Mouse (Mus musculus): Measurements from ENCODE around the gene Gast. TPM values are rescaled to one million over a fixed set of nuclear protein-coding genes. Genes with fewer than 3 reads are reported as not detected.
"Not testable (repeated sequence)": the region's sequence is repeated elsewhere in the genome, so short reads cannot be mapped to it uniquely, and the experiment has no call there.

Gene Gast
- polyA plus RNA-seq, 1 experiment, result not detected

DNA sequence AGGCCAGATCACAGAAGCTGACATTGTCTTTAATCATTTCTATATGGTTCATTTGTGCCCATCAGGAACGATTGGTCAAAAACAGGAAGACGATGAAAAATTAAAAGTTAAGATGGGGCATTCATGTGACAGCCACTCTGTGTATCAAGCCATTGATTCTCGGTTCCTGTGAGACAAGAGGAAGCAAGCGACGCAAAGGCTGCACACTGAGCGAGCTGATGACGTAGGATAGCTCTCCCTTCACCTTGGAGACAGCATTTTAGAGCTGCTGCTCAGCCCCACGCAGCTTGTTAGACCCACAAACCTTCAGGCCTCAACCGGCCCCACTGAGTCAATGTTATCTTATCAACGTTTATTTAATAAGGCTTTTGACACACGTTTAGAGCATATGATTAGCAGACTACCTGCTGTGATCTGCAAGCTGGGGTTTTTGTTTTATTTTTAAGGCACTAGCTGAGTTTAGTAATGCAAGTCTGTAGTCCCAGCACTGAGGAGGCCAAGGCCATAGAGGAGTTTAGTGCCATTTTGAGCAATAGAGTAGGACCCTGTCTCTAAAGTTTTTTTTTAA, 9.1 kb upstream of the Gast start:
- no peak overlapping the region for H3K4me2 ChIP-seq (ENCODE audit: low read depth)
- no peaks in the 10 kb centered on the region for H3K27me3 ChIP-seq (ENCODE audit: control insufficient read depth, insufficient read depth, insufficient read length)
- peaks cover 26% of the 10 kb centered on the region for H3K36me3 ChIP-seq (ENCODE audit: control insufficient read depth, insufficient read depth)
- H3K4me3 ChIP-seq, result no peak overlapping the region
- no peak for TF ChIP-seq POLR2AphosphoS2 (IDR thresholded peaks at IDR 0.05; ENCODE audit: insufficient read length, low read depth)
- TF ChIP-seq MAX (IDR thresholded peaks at IDR 0.05; ENCODE audit: low read depth), result no peak
- TF ChIP-seq USF1 (IDR thresholded peaks at IDR 0.05; ENCODE audit: low read depth), result no peak
- no peak for TF ChIP-seq MYOG (IDR thresholded peaks at IDR 0.05; ENCODE audit: control insufficient read depth in 1 of 3, insufficient read depth in 1 of 3, insufficient read length in 2 of 3, low read depth in 2 of 3)
- no peak for TF ChIP-seq TCF3 (IDR thresholded peaks at IDR 0.05; ENCODE audit: insufficient read length, low read depth)
- no peak for TF ChIP-seq POLR2A (IDR thresholded peaks at IDR 0.05; ENCODE audit: insufficient read length, low read depth)
- no peak for TF ChIP-seq TCF12 (IDR thresholded peaks at IDR 0.05; ENCODE audit: insufficient read depth, poor library complexity, severe bottlenecking)
- no peak for TF ChIP-seq CEBPB (IDR thresholded peaks at IDR 0.05; ENCODE audit: insufficient read depth, poor library complexity, severe bottlenecking)
- no peak for TF ChIP-seq SRF (IDR thresholded peaks at IDR 0.05; ENCODE audit: control insufficient read depth, insufficient read length, low read depth)
- TF ChIP-seq E2F4 (IDR thresholded peaks at IDR 0.05; ENCODE audit: insufficient read depth), result no peak
- H3ac ChIP-seq (ENCODE audit: control insufficient read depth, insufficient read length), result no peak overlapping the region
- peaks cover 9% of the 10 kb centered on the region for H3K79me2 ChIP-seq (ENCODE audit: control insufficient read depth, insufficient read depth)

GRCm38 (mm10) chr11:100327316-100327715, 6.9 kb upstream of the Gast start:
- Histone ChIP-seq H3K4me2 (ENCODE audit: low read depth) (no peak overlapping the region), H3K36me3 (ENCODE audit: control insufficient read depth, insufficient read depth) (peaks cover 8% of the 10 kb centered on the region), H3K79me2 (ENCODE audit: control insufficient read depth, insufficient read depth) (no peaks in the 10 kb centered on the region), H3ac (ENCODE audit: control insufficient read depth, insufficient read length) (no peak overlapping the region), H3K4me3 (no peak overlapping the region), H3K27me3 (ENCODE audit: control insufficient read depth, insufficient read depth, insufficient read length) (no peaks in the 10 kb centered on the region)
- no peak for TF ChIP-seq E2F4 (IDR thresholded peaks at IDR 0.05; ENCODE audit: insufficient read depth)
- TF ChIP-seq MYOG (IDR thresholded peaks at IDR 0.05; ENCODE audit: control insufficient read depth in 1 of 3, insufficient read depth in 1 of 3, insufficient read length in 2 of 3, low read depth in 2 of 3), result no peak
- TF ChIP-seq POLR2A (IDR thresholded peaks at IDR 0.05; ENCODE audit: insufficient read length, low read depth), result no peak
- TF ChIP-seq MAX (IDR thresholded peaks at IDR 0.05; ENCODE audit: low read depth), result no peak
- TF ChIP-seq USF1 (IDR thresholded peaks at IDR 0.05; ENCODE audit: low read depth), result no peak
- no peak for TF ChIP-seq CEBPB (IDR thresholded peaks at IDR 0.05; ENCODE audit: insufficient read depth, poor library complexity, severe bottlenecking)
- TF ChIP-seq SRF (IDR thresholded peaks at IDR 0.05; ENCODE audit: control insufficient read depth, insufficient read length, low read depth), result no peak
- TF ChIP-seq POLR2AphosphoS2 (IDR thresholded peaks at IDR 0.05; ENCODE audit: insufficient read length, low read depth), result no peak
- TF ChIP-seq MYOD1 (IDR thresholded peaks at IDR 0.05; ENCODE audit: control insufficient read depth in 1 of 3, insufficient read length in 2 of 3, low read depth in 2 of 3), result no peak
- no peak for TF ChIP-seq TCF3 (IDR thresholded peaks at IDR 0.05; ENCODE audit: insufficient read length, low read depth)

- TF ChIP-seq MYOD1 (IDR thresholded peaks at IDR 0.05; ENCODE audit: control insufficient read depth in 1 of 3, insufficient read length in 2 of 3, low read depth in 2 of 3), result no peak
- TF ChIP-seq E2F4 (IDR thresholded peaks at IDR 0.05; ENCODE audit: insufficient read depth), result no peak
- TF ChIP-seq TCF3 (IDR thresholded peaks at IDR 0.05; ENCODE audit: insufficient read length, low read depth), result no peak
- TF ChIP-seq USF1 (IDR thresholded peaks at IDR 0.05; ENCODE audit: low read depth), result no peak
- TF ChIP-seq POLR2AphosphoS2 (IDR thresholded peaks at IDR 0.05; ENCODE audit: insufficient read length, low read depth), result no peak
- TF ChIP-seq MAX (IDR thresholded peaks at IDR 0.05; ENCODE audit: low read depth), result no peak
- TF ChIP-seq SRF (IDR thresholded peaks at IDR 0.05; ENCODE audit: control insufficient read depth, insufficient read length, low read depth), result no peak
- no peak for TF ChIP-seq MYOG (IDR thresholded peaks at IDR 0.05; ENCODE audit: control insufficient read depth in 1 of 3, insufficient read depth in 1 of 3, insufficient read length in 2 of 3, low read depth in 2 of 3)
- Histone ChIP-seq H3ac (ENCODE audit: control insufficient read depth, insufficient read length) (no peak overlapping the region), H3K36me3 (ENCODE audit: control insufficient read depth, insufficient read depth) (peaks cover 4% of the 10 kb centered on the region), H3K4me2 (ENCODE audit: low read depth) (no peak overlapping the region), H3K27me3 (ENCODE audit: control insufficient read depth, insufficient read depth, insufficient read length) (no peaks in the 10 kb centered on the region), H3K4me3 (no peak overlapping the region), H3K79me2 (ENCODE audit: control insufficient read depth, insufficient read depth) (no peaks in the 10 kb centered on the region)
These were observed 6.4 kb upstream of the Gast start for GRCm38 (mm10) chr11:100327761-100328160.

- H3K27me3 ChIP-seq (ENCODE audit: control insufficient read depth, insufficient read depth, insufficient read length), result no peaks in the 10 kb centered on the region
- TF ChIP-seq MYOD1 (IDR thresholded peaks at IDR 0.05; ENCODE audit: control insufficient read depth in 1 of 3, insufficient read length in 2 of 3, low read depth in 2 of 3), result no peak
- no peak for TF ChIP-seq TCF3 (IDR thresholded peaks at IDR 0.05; ENCODE audit: insufficient read length, low read depth)
- TF ChIP-seq POLR2A (IDR thresholded peaks at IDR 0.05; ENCODE audit: insufficient read length, low read depth), result no peak
- no peak for TF ChIP-seq USF1 (IDR thresholded peaks at IDR 0.05; ENCODE audit: low read depth)
- no peak for TF ChIP-seq SRF (IDR thresholded peaks at IDR 0.05; ENCODE audit: control insufficient read depth, insufficient read length, low read depth)
- no peak for TF ChIP-seq CEBPB (IDR thresholded peaks at IDR 0.05; ENCODE audit: insufficient read depth, poor library complexity, severe bottlenecking)
- no peaks in the 10 kb centered on the region for H3K79me2 ChIP-seq (ENCODE audit: control insufficient read depth, insufficient read depth)
- no peak overlapping the region for H3ac ChIP-seq (ENCODE audit: control insufficient read depth, insufficient read length)
- H3K36me3 ChIP-seq (ENCODE audit: control insufficient read depth, insufficient read depth), result no peaks in the 10 kb centered on the region
- H3K4me2 ChIP-seq (ENCODE audit: low read depth), result no peak overlapping the region
- H3K4me3 ChIP-seq, result no peak overlapping the region
These were observed 4.0 kb upstream of the Gast start for GRCm38 (mm10) chr11:100330235-100330634.

DNA sequence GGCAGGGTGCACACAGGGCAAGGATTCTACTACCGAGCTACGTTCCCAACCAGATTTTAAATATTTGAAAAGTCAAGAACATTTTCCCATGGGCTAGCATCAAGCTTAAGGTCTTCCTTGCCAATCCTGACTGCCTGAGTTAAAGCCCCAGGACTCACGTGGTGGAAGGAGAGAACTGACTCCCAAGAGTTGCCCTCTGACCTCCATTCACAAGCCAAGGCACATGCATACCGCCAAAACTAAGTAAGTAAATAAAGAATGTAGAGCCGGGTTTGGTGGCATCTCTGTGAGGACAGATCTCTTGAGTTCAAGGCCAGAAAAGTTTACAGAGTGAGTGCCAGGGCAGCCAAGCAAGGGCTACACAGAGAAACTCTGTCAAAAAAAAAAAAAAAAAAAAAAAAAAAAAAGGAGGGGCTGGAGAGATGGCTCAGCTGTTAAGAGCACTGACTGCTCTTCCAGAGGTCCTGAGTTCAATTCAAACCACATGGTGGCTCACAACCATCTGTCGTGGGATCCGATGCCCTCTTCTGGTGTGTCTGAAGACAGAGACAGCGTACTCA, 3.3 kb upstream of the Gast start:
- H3K79me2 ChIP-seq (ENCODE audit: control insufficient read depth, insufficient read depth); H3K4me2 ChIP-seq (ENCODE audit: low read depth); H3K36me3 ChIP-seq (ENCODE audit: control insufficient read depth, insufficient read depth); H3K27me3 ChIP-seq (ENCODE audit: control insufficient read depth, insufficient read depth, insufficient read length); H3K4me3 ChIP-seq; H3ac ChIP-seq (ENCODE audit: control insufficient read depth, insufficient read length): not testable (repeated sequence)

Data from myocyte (in vitro differentiated cells).